Mouse (Mus musculus): ENCODE results near the gene Itga11. TPM values are rescaled to one million over a fixed set of nuclear protein-coding genes. Genes with fewer than 3 reads are reported as not detected.
"Not testable (repeated sequence)": the region's sequence is repeated elsewhere in the genome, so short reads cannot be mapped to it uniquely, and the experiment has no call there.

The Itga11 gene
- polyA plus RNA-seq, 1 experiment from 2014 or later, result 3.0 TPM

DNA sequence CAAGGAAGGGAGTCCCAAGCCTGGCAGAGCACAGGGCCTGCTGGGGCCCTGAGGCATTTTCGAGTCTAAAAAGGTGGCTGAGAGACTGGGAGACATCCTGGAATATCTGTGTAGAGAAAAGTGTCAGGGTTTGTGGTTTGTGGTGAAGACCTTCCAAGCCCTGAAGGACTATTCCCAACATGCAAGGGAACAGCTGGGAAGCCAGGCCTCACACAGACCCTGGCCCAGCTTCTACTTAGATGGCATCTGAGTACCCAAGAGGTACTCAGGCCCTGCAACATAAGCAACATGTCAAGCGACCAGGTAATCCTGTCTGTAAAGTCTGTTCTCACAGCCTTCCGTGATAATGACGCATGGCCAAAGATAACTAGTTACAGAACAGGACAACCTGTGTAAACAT is 18.6 kb upstream of the Itga11 start:
- no peak overlapping the region for H3K4me3 ChIP-seq
- 82% methylated on average over 4 of the region's 4 CpGs for WGBS
- peaks cover 12% of the 10 kb centered on the region for H3K4me1 ChIP-seq (replicated peaks)
- no peaks in the 10 kb centered on the region for H3K27me3 ChIP-seq (ENCODE audit: insufficient read depth, poor library complexity, severe bottlenecking)
- H3K9me3 ChIP-seq, result no peaks in the 10 kb centered on the region
- H3K36me3 ChIP-seq, result no peaks in the 10 kb centered on the region
- H3K27ac ChIP-seq, result no peak overlapping the region
- DNase-seq (ENCODE audit: low spot score), result no peak

- 94% methylated on average over 9 of the region's 9 CpGs for WGBS
- not testable (repeated sequence) for H3K36me3 ChIP-seq; H3K27ac ChIP-seq; H3K27me3 ChIP-seq (ENCODE audit: insufficient read depth, poor library complexity, severe bottlenecking); H3K4me1 ChIP-seq (replicated peaks); DNase-seq (ENCODE audit: low spot score); H3K9me3 ChIP-seq; H3K4me3 ChIP-seq
These were observed 16.7 kb upstream of the Itga11 start for GRCm38 (mm10) chr9:62660971-62661370.

- no peak for DNase-seq (ENCODE audit: low spot score)
- Histone ChIP-seq H3K4me3 (no peak overlapping the region), H3K27ac (no peak overlapping the region), H3K9me3 (no peaks in the 10 kb centered on the region), H3K36me3 (no peaks in the 10 kb centered on the region), H3K27me3 (ENCODE audit: insufficient read depth, poor library complexity, severe bottlenecking) (no peaks in the 10 kb centered on the region), H3K4me1 (replicated peaks) (peaks cover 4% of the 10 kb centered on the region)
- WGBS, result 70% methylated on average over 2 of the region's 2 CpGs
These were observed 14.2 kb upstream of the Itga11 start for GRCm38 (mm10) chr9:62663443-62663842.

DNA sequence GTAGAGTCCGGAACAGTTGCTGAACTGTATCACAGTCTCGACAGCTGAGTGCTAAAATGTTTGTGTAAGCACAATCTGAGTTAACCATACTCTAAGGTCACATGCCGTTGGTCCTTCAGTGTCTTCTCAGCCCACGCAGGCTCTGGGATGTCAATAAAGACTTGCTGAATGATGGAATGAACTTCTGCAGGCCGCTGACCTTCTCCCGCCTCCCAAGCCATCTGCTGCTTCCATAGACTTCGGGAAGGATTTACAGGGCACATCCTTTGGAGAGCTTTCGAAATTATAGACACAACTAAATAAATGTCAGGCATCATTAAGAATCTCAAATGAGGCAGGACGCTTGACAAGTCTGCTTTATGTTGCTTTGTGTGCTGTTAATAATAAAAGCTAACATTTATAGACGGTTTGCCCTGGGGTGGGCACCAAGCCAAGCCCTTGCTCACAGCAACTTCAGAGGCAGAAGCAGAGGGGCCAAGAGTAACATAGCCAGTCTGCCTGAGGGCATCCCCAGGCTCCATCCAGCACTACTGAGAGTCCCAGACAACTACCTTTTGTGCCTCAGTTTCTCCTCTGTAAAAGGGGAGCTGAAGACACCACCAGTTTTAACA is 13.4 kb upstream of the Itga11 start:
- Histone ChIP-seq H3K27ac (no peak overlapping the region), H3K4me3 (no peak overlapping the region), H3K4me1 (replicated peaks) (peaks cover 4% of the 10 kb centered on the region), H3K36me3 (no peaks in the 10 kb centered on the region), H3K9me3 (no peaks in the 10 kb centered on the region), H3K27me3 (ENCODE audit: insufficient read depth, poor library complexity, severe bottlenecking) (no peaks in the 10 kb centered on the region)
- DNase-seq (ENCODE audit: low spot score), result no peak
- whole genome bisulfite sequencing, result 65% methylated on average over 10 of the region's 10 CpGs

DNA sequence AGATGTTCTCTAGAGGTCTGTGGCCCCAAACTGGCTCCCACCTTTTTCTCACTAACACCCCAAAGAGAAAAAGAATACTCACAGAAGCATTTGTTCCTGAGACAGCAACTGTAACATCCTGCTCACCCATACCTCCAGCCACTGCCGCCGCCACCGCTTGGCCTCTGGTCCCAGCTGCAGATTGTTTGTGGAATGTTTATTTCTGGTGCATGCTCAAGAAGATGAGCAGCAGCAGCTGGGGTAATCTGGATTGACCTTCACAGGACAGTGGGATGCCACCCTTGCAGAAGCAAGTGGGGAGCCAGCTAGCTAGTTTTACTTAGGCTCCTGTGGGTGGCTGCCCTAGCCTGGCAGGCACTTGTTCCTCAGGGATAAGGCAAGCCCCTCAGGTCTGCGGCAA is 11.7 kb upstream of the Itga11 start:
- no peaks in the 10 kb centered on the region for H3K9me3 ChIP-seq
- no peak overlapping the region for H3K4me3 ChIP-seq
- peaks cover 4% of the 10 kb centered on the region for H3K4me1 ChIP-seq (replicated peaks)
- 81% methylated on average over 4 of the region's 4 CpGs for WGBS
- H3K27ac ChIP-seq, result no peak overlapping the region
- DNase-seq (ENCODE audit: low spot score), result no peak
- H3K27me3 ChIP-seq (ENCODE audit: insufficient read depth, poor library complexity, severe bottlenecking), result no peaks in the 10 kb centered on the region
- no peaks in the 10 kb centered on the region for H3K36me3 ChIP-seq

GRCm38 (mm10) chr9:62668503-62668902 is 9.1 kb upstream of the Itga11 start:
- Histone ChIP-seq H3K36me3 (no peaks in the 10 kb centered on the region), H3K4me1 (replicated peaks) (peaks cover 4% of the 10 kb centered on the region), H3K4me3 (no peak overlapping the region), H3K27ac (no peak overlapping the region), H3K9me3 (no peaks in the 10 kb centered on the region), H3K27me3 (ENCODE audit: insufficient read depth, poor library complexity, severe bottlenecking) (no peaks in the 10 kb centered on the region)
- no peak for DNase-seq (ENCODE audit: low spot score)
- 90% methylated on average over 4 of the region's 4 CpGs for WGBS

DNA sequence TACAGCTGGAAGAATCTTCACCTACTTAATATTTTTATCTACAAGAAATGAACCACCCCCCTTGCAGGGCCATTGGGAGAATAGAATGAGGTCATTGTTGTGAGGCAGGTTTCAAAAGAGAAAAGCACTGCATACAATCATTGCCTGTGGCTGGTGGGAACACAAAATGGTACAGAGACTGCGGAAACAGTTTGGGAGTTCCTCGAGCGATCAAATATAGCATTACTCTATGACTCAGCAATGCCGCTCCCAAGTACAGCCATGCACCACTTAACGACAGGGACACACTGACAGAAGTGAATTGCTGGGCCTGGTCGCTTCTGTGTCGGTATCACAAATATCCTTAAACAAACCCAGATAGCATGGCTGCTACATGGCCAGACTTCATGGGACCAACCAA is 4.4 kb upstream of the Itga11 start:
- Histone ChIP-seq H3K4me3 (no peak overlapping the region), H3K27me3 (ENCODE audit: insufficient read depth, poor library complexity, severe bottlenecking) (peaks cover 36% of the 10 kb centered on the region), H3K9me3 (no peaks in the 10 kb centered on the region), H3K27ac (no peak overlapping the region), H3K36me3 (no peaks in the 10 kb centered on the region), H3K4me1 (replicated peaks) (peaks cover 11% of the 10 kb centered on the region)
- WGBS, result 89% methylated on average over 7 of the region's 7 CpGs
- DNase-seq (ENCODE audit: low spot score), result no peak

DNA sequence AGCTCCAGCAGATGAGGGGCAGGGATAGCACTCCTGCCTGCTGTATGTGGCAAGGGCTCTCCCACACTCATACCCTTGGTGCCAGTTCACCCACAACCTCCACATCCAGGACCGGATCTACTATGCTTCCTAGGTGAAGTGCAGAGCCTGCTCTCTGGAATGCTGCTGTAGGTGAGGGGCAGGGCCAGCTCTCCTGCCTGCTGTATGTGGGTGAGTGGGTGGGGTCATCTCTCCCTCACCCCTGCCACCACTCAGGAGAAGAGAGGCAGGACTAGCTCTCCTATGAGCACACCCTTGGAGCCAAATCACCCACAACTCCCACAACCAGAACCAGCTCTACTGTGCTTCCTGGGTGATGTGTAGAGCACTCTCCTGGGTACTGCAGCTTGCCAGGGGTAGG is 2.5 kb upstream of the Itga11 start:
- DNase-seq (ENCODE audit: low spot score), result no peak
- no peak overlapping the region for H3K4me3 ChIP-seq
- no peaks in the 10 kb centered on the region for H3K36me3 ChIP-seq
- H3K9me3 ChIP-seq, result no peaks in the 10 kb centered on the region
- 84% methylated on average over 1 of the region's 1 CpGs for WGBS
- H3K27ac ChIP-seq, result no peak overlapping the region
- peaks cover 24% of the 10 kb centered on the region for H3K4me1 ChIP-seq (replicated peaks)
- peaks cover 56% of the 10 kb centered on the region for H3K27me3 ChIP-seq (ENCODE audit: insufficient read depth, poor library complexity, severe bottlenecking)

DNA sequence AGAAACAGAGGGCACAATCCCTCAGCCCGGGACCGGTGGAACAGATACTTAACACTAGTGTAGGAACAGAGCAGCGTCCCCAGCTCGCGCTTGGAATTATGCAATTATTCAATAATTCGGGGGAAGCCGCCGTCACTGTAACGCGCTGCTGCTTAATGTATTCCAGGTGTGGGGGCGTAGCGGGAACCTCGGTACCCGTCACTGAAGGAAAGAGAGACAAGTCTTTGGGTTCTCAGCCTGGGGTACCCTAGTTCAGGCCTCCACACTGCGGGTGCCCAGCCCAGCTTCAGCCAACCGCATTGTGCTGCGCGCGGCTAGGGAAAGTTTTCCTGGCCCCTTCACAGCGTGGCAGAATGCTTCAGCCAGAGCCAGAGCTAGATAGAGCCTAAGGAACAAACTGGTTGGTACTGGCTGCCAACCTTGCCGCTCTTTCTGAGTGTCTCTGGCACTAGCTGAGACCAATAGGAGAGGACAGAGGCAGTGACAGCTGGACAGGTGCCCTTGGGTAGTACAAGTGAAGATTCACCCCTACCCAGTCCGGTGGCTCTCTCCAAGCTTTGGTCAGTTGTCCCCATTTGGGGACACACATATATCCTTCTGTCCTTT is 1.0 kb downstream of the Itga11 start:
- 7% methylated on average over 22 of the region's 22 CpGs for WGBS
- Histone ChIP-seq H3K4me3 (peak overlapping the region; percentile 55), H3K36me3 (no peaks in the 10 kb centered on the region), H3K4me1 (replicated peaks) (peaks cover 24% of the 10 kb centered on the region), H3K27me3 (ENCODE audit: insufficient read depth, poor library complexity, severe bottlenecking) (peaks cover 67% of the 10 kb centered on the region), H3K27ac (0 out of 2 replicates have a peak overlapping the region, but pooled peaks have one; percentile 72), H3K9me3 (no peaks in the 10 kb centered on the region)
- DNase-seq (ENCODE audit: low spot score), result no peak

DNA sequence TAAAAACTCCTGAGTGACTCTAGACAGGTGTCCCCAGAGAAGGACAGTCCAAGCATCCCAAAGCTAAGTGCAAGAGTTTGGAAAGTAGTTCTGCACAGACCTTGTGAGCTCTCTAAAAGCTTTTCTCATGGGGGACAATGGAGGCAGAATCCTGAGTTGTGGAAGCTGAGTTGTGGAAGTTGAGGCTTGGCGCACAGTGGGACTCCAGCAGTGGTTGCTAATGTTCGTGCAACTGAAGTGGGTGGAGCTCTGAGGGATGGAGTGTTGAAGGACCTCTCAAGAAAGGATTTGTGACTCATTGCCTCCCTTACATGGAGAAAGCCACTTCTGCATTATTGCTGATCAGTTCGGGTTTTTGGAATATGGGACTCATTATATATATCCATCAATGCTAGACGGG is 1.8 kb downstream of the Itga11 start:
- 64% methylated on average over 4 of the region's 4 CpGs for WGBS
- peaks cover 24% of the 10 kb centered on the region for H3K4me1 ChIP-seq (replicated peaks)
- no peaks in the 10 kb centered on the region for H3K9me3 ChIP-seq
- H3K27ac ChIP-seq, result no peak overlapping the region
- H3K27me3 ChIP-seq (ENCODE audit: insufficient read depth, poor library complexity, severe bottlenecking), result peaks cover 67% of the 10 kb centered on the region
- no peak for DNase-seq (ENCODE audit: low spot score)
- peak overlapping the region; percentile 55; the same call in 1 of the 2 replicates for H3K4me3 ChIP-seq
- no peaks in the 10 kb centered on the region for H3K36me3 ChIP-seq

GRCm38 (mm10) chr9:62684311-62684710 is 6.7 kb downstream of the Itga11 start:
- WGBS, result 87% methylated on average over 7 of the region's 7 CpGs
- H3K4me1 ChIP-seq (replicated peaks), result peaks cover 2% of the 10 kb centered on the region
- H3K4me3 ChIP-seq, result no peak overlapping the region
- no peak overlapping the region for H3K27ac ChIP-seq
- H3K27me3 ChIP-seq (ENCODE audit: insufficient read depth, poor library complexity, severe bottlenecking), result peaks cover 20% of the 10 kb centered on the region
- H3K36me3 ChIP-seq, result no peaks in the 10 kb centered on the region
- DNase-seq (ENCODE audit: low spot score), result no peak
- no peaks in the 10 kb centered on the region for H3K9me3 ChIP-seq

GRCm38 (mm10) chr9:62689748-62690147 is 12.1 kb downstream of the Itga11 start:
- Histone ChIP-seq H3K4me3 (no peak overlapping the region), H3K4me1 (replicated peaks) (peaks cover 15% of the 10 kb centered on the region), H3K27me3 (ENCODE audit: insufficient read depth, poor library complexity, severe bottlenecking) (no peaks in the 10 kb centered on the region), H3K36me3 (no peaks in the 10 kb centered on the region), H3K27ac (no peak overlapping the region), H3K9me3 (no peaks in the 10 kb centered on the region)
- WGBS, result 89% methylated on average over 10 of the region's 10 CpGs
- DNase-seq (ENCODE audit: low spot score), result no peak

DNA sequence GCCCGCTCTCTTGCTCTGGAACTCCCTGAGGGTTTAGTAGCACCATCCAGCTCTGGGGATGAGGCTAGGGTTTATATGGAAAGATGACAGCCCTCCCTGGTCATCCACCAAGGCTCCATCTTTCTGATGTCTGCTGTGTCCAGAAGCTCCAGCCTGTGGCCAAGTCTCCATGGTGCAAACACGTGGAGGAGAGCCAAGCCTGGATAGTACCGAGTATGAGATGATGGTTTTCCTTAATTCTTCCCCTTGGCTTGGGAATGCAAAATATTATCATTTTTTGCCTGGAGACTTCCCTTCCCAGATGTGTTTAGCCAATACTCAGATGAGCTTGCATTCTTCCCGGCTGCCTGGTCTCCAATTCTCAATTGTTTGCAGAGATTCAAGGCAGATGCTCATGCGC is 16.4 kb downstream of the Itga11 start:
- no peaks in the 10 kb centered on the region for H3K9me3 ChIP-seq
- no peaks in the 10 kb centered on the region for H3K27me3 ChIP-seq (ENCODE audit: insufficient read depth, poor library complexity, severe bottlenecking)
- H3K4me3 ChIP-seq, result no peak overlapping the region
- 88% methylated on average over 5 of the region's 5 CpGs for WGBS
- no peak overlapping the region for H3K27ac ChIP-seq
- no peaks in the 10 kb centered on the region for H3K36me3 ChIP-seq
- DNase-seq (ENCODE audit: low spot score), result no peak
- peaks cover 36% of the 10 kb centered on the region for H3K4me1 ChIP-seq (replicated peaks)

GRCm38 (mm10) chr9:62695210-62695609 is 17.6 kb downstream of the Itga11 start:
- WGBS, result 79% methylated on average over 9 of the region's 9 CpGs
- Histone ChIP-seq H3K4me3 (no peak overlapping the region), H3K4me1 (replicated peaks) (peaks cover 36% of the 10 kb centered on the region), H3K27me3 (ENCODE audit: insufficient read depth, poor library complexity, severe bottlenecking) (no peaks in the 10 kb centered on the region), H3K9me3 (no peaks in the 10 kb centered on the region), H3K36me3 (no peaks in the 10 kb centered on the region), H3K27ac (no peak overlapping the region)
- no peak for DNase-seq (ENCODE audit: low spot score)

Measured in hindbrain, embryonic 10.5 days (tissue).